Mouse (Mus musculus): ENCODE measurements around the gene Col25a1.

The Col25a1 gene

GRCm38 (mm10) chr3:130465371-130465770 is 334.1 kb downstream of the Col25a1 start:
- DNase-seq (ENCODE audit: low spot score): no peak

GRCm38 (mm10) chr3:130473211-130473768 is 342.0 kb downstream of the Col25a1 start:
- no peak for DNase-seq (ENCODE audit: low spot score)

- no peak for DNase-seq (ENCODE audit: low spot score)
Observed at GRCm38 (mm10) chr3:130473970-130474369, 342.7 kb downstream of the Col25a1 start.

GRCm38 (mm10) chr3:130482513-130482912 is 351.2 kb downstream of the Col25a1 start:
- DNase-seq (ENCODE audit: low spot score): no peak

GRCm38 (mm10) chr3:130488839-130489238 is 357.5 kb downstream of the Col25a1 start:
- no peak for DNase-seq (ENCODE audit: low spot score)

GRCm38 (mm10) chr3:130494192-130494591 is 362.9 kb downstream of the Col25a1 start:
- DNase-seq (ENCODE audit: low spot score): no peak

GRCm38 (mm10) chr3:130494665-130495396 is 363.5 kb downstream of the Col25a1 start:
- DNase-seq (ENCODE audit: low spot score): no peak

- no peak for DNase-seq (ENCODE audit: low spot score)
Observed at GRCm38 (mm10) chr3:130497036-130497435, 365.7 kb downstream of the Col25a1 start.

GRCm38 (mm10) chr3:130501713-130502112 is 370.4 kb downstream of the Col25a1 start:
- no peak for DNase-seq (ENCODE audit: low spot score)

- no peak for DNase-seq (ENCODE audit: low spot score)
Observed at GRCm38 (mm10) chr3:130508330-130508729, 377.0 kb downstream of the Col25a1 start.

- no peak for DNase-seq (ENCODE audit: low spot score)
Observed at GRCm38 (mm10) chr3:130518457-130518879, 387.2 kb downstream of the Col25a1 start.

GRCm38 (mm10) chr3:130521834-130522476 is 390.7 kb downstream of the Col25a1 start:
- DNase-seq (ENCODE audit: low spot score): no peak

GRCm38 (mm10) chr3:130523019-130523418 is 391.7 kb downstream of the Col25a1 start:
- no peak for DNase-seq (ENCODE audit: low spot score)

- no peak for DNase-seq (ENCODE audit: low spot score)
Observed at GRCm38 (mm10) chr3:130524367-130525137, 393.3 kb downstream of the Col25a1 start.

- no peak for DNase-seq (ENCODE audit: low spot score)
Observed at GRCm38 (mm10) chr3:130535021-130535420, 403.7 kb downstream of the Col25a1 start.

- DNase-seq (ENCODE audit: low spot score): no peak
Observed at GRCm38 (mm10) chr3:130541541-130541940, 410.2 kb downstream of the Col25a1 start.

- DNase-seq (ENCODE audit: low spot score): no peak
Observed at GRCm38 (mm10) chr3:130545995-130546394, 414.7 kb downstream of the Col25a1 start.

- DNase-seq (ENCODE audit: low spot score): no peak
Observed at GRCm38 (mm10) chr3:130549066-130549465, 417.8 kb downstream of the Col25a1 start.

- no peak for DNase-seq (ENCODE audit: low spot score)
Observed at GRCm38 (mm10) chr3:130556263-130556662, 425.0 kb downstream of the Col25a1 start.

- DNase-seq (ENCODE audit: low spot score): no peak
Observed at GRCm38 (mm10) chr3:130565586-130565985, 434.3 kb downstream of the Col25a1 start.

GRCm38 (mm10) chr3:130568331-130569095 is 437.2 kb downstream of the Col25a1 start:
- no peak for DNase-seq (ENCODE audit: low spot score)

- no peak for DNase-seq (ENCODE audit: low spot score)
Observed at GRCm38 (mm10) chr3:130573243-130573642, 441.9 kb downstream of the Col25a1 start.

Data from urinary bladder, postnatal 10 days (tissue).